Mouse (Mus musculus): Measurements from ENCODE around the gene Fam189a1. TPM values are rescaled to one million over a fixed set of nuclear protein-coding genes. Genes with fewer than 3 reads are reported as not detected.

The Fam189a1 gene
- polyA plus RNA-seq, 1 experiment from 2014 or later, result 0.27 TPM

GRCm38 (mm10) chr7:65091486-65091885 lies 64.9 kb downstream of the Fam189a1 start:
- 72% methylated on average over 4 of the region's 4 CpGs for WGBS

GRCm38 (mm10) chr7:65085972-65086371 lies 70.4 kb downstream of the Fam189a1 start:
- Histone ChIP-seq H3K4me3 (ENCODE audit: low read depth, low read length) (no peak overlapping the region), H3K27ac (ENCODE audit: low read depth, low read length) (no peak overlapping the region), H3K27me3 (replicated peaks; ENCODE audit: control insufficient read depth, insufficient read depth, low read length) (no peaks in the 10 kb centered on the region), H3K36me3 (ENCODE audit: control insufficient read depth, insufficient read depth, low read length) (no peaks in the 10 kb centered on the region), H3K9ac (ENCODE audit: low read depth, low read length) (no peak overlapping the region), H3K4me2 (no peak overlapping the region), H3K9me3 (ENCODE audit: control insufficient read depth, low read length) (no peaks in the 10 kb centered on the region), H3K4me1 (replicated peaks; ENCODE audit: control insufficient read depth, insufficient read depth, low read length) (no peaks in the 10 kb centered on the region)
- no peak for ATAC-seq (replicated peaks; ENCODE audit: low FRiP score)
- 71% methylated on average over 6 of the region's 6 CpGs for WGBS
- no peak for DNase-seq (ENCODE audit: low spot score)

More at GRCm38 (mm10) chr7:65091486-65091885, 64.9 kb downstream of the Fam189a1 start:
- ATAC-seq (replicated peaks; ENCODE audit: low FRiP score) (no peak), DNase-seq (ENCODE audit: low spot score) (no peak)
- no peak overlapping the region for H3K4me2 ChIP-seq
- no peak overlapping the region for H3K9ac ChIP-seq (ENCODE audit: low read depth, low read length)
- no peaks in the 10 kb centered on the region for H3K9me3 ChIP-seq (ENCODE audit: control insufficient read depth, low read length)
- no peak overlapping the region for H3K27ac ChIP-seq (ENCODE audit: low read depth, low read length)
- no peaks in the 10 kb centered on the region for H3K27me3 ChIP-seq (replicated peaks; ENCODE audit: control insufficient read depth, insufficient read depth, low read length)
- H3K4me1 ChIP-seq (replicated peaks; ENCODE audit: control insufficient read depth, insufficient read depth, low read length), result no peaks in the 10 kb centered on the region
- no peak overlapping the region for H3K4me3 ChIP-seq (ENCODE audit: low read depth, low read length)
- no peaks in the 10 kb centered on the region for H3K36me3 ChIP-seq (ENCODE audit: control insufficient read depth, insufficient read depth, low read length)

- H3K9me3 ChIP-seq (ENCODE audit: control insufficient read depth, low read length), result no peaks in the 10 kb centered on the region
- ATAC-seq (replicated peaks; ENCODE audit: low FRiP score) (no peak), DNase-seq (ENCODE audit: low spot score) (no peak)
- no peaks in the 10 kb centered on the region for H3K4me1 ChIP-seq (replicated peaks; ENCODE audit: control insufficient read depth, insufficient read depth, low read length)
- no peaks in the 10 kb centered on the region for H3K36me3 ChIP-seq (ENCODE audit: control insufficient read depth, insufficient read depth, low read length)
- H3K27me3 ChIP-seq (replicated peaks; ENCODE audit: control insufficient read depth, insufficient read depth, low read length), result no peaks in the 10 kb centered on the region
- no peak overlapping the region for H3K27ac ChIP-seq (ENCODE audit: low read depth, low read length)
- no peak overlapping the region for H3K4me3 ChIP-seq (ENCODE audit: low read depth, low read length)
- no peak overlapping the region for H3K9ac ChIP-seq (ENCODE audit: low read depth, low read length)
- WGBS, result 36% methylated on average over 3 of the region's 3 CpGs
- H3K4me2 ChIP-seq, result no peak overlapping the region
These were observed 73.6 kb downstream of the Fam189a1 start for GRCm38 (mm10) chr7:65082778-65083091.

GRCm38 (mm10) chr7:65081979-65082777 lies 74.2 kb downstream of the Fam189a1 start:
- no peaks in the 10 kb centered on the region for H3K36me3 ChIP-seq (ENCODE audit: control insufficient read depth, insufficient read depth, low read length)
- H3K27ac ChIP-seq (ENCODE audit: low read depth, low read length), result no peak overlapping the region
- H3K4me2 ChIP-seq, result no peak overlapping the region

GRCm38 (mm10) chr7:65076134-65076533 lies 80.2 kb downstream of the Fam189a1 start:
- Histone ChIP-seq H3K9ac (ENCODE audit: low read depth, low read length) (no peak overlapping the region), H3K4me2 (no peak overlapping the region), H3K9me3 (ENCODE audit: control insufficient read depth, low read length) (no peaks in the 10 kb centered on the region), H3K4me1 (replicated peaks; ENCODE audit: control insufficient read depth, insufficient read depth, low read length) (no peaks in the 10 kb centered on the region), H3K36me3 (ENCODE audit: control insufficient read depth, insufficient read depth, low read length) (no peaks in the 10 kb centered on the region), H3K27ac (ENCODE audit: low read depth, low read length) (no peak overlapping the region), H3K4me3 (ENCODE audit: low read depth, low read length) (no peak overlapping the region), H3K27me3 (replicated peaks; ENCODE audit: control insufficient read depth, insufficient read depth, low read length) (no peaks in the 10 kb centered on the region)
- DNase-seq (ENCODE audit: low spot score) (no peak), ATAC-seq (replicated peaks; ENCODE audit: low FRiP score) (no peak)
- WGBS, result 90% methylated on average over 4 of the region's 4 CpGs

More at GRCm38 (mm10) chr7:65081979-65082777, 74.2 kb downstream of the Fam189a1 start:
- Histone ChIP-seq H3K4me3 (ENCODE audit: low read depth, low read length) (no peak overlapping the region), H3K9ac (ENCODE audit: low read depth, low read length) (no peak overlapping the region), H3K4me1 (replicated peaks; ENCODE audit: control insufficient read depth, insufficient read depth, low read length) (no peaks in the 10 kb centered on the region), H3K9me3 (ENCODE audit: control insufficient read depth, low read length) (no peaks in the 10 kb centered on the region), H3K27me3 (replicated peaks; ENCODE audit: control insufficient read depth, insufficient read depth, low read length) (no peaks in the 10 kb centered on the region)
- DNase-seq (ENCODE audit: low spot score) (no peak), ATAC-seq (replicated peaks; ENCODE audit: low FRiP score) (no peak)
- WGBS, result 55% methylated on average over 6 of the region's 6 CpGs

- 44% methylated on average over 9 of the region's 9 CpGs for WGBS
- DNase-seq (ENCODE audit: low spot score) (no peak), ATAC-seq (replicated peaks; ENCODE audit: low FRiP score) (no peak)
These were observed 82.2 kb downstream of the Fam189a1 start for GRCm38 (mm10) chr7:65074194-65074593.

GRCm38 (mm10) chr7:65073555-65073954 lies 82.8 kb downstream of the Fam189a1 start:
- no peaks in the 10 kb centered on the region for H3K9me3 ChIP-seq (ENCODE audit: control insufficient read depth, low read length)

More at GRCm38 (mm10) chr7:65074194-65074593, 82.2 kb downstream of the Fam189a1 start:
- H3K27ac ChIP-seq (ENCODE audit: low read depth, low read length), result no peak overlapping the region
- H3K9ac ChIP-seq (ENCODE audit: low read depth, low read length), result no peak overlapping the region
- H3K4me1 ChIP-seq (replicated peaks; ENCODE audit: control insufficient read depth, insufficient read depth, low read length), result no peaks in the 10 kb centered on the region
- no peaks in the 10 kb centered on the region for H3K9me3 ChIP-seq (ENCODE audit: control insufficient read depth, low read length)
- no peak overlapping the region for H3K4me3 ChIP-seq (ENCODE audit: low read depth, low read length)
- H3K4me2 ChIP-seq, result no peak overlapping the region
- no peaks in the 10 kb centered on the region for H3K27me3 ChIP-seq (replicated peaks; ENCODE audit: control insufficient read depth, insufficient read depth, low read length)
- no peaks in the 10 kb centered on the region for H3K36me3 ChIP-seq (ENCODE audit: control insufficient read depth, insufficient read depth, low read length)

GRCm38 (mm10) chr7:65066211-65066610 lies 90.2 kb downstream of the Fam189a1 start:
- DNase-seq (ENCODE audit: low spot score) (no peak), ATAC-seq (replicated peaks; ENCODE audit: low FRiP score) (no peak)
- Histone ChIP-seq H3K4me2 (no peak overlapping the region), H3K36me3 (ENCODE audit: control insufficient read depth, insufficient read depth, low read length) (no peaks in the 10 kb centered on the region), H3K9ac (ENCODE audit: low read depth, low read length) (no peak overlapping the region), H3K27ac (ENCODE audit: low read depth, low read length) (no peak overlapping the region), H3K4me1 (replicated peaks; ENCODE audit: control insufficient read depth, insufficient read depth, low read length) (no peaks in the 10 kb centered on the region), H3K27me3 (replicated peaks; ENCODE audit: control insufficient read depth, insufficient read depth, low read length) (no peaks in the 10 kb centered on the region), H3K9me3 (ENCODE audit: control insufficient read depth, low read length) (no peaks in the 10 kb centered on the region), H3K4me3 (ENCODE audit: low read depth, low read length) (no peak overlapping the region)
- 82% methylated on average over 7 of the region's 7 CpGs for WGBS

More at GRCm38 (mm10) chr7:65073555-65073954, 82.8 kb downstream of the Fam189a1 start:
- Histone ChIP-seq H3K36me3 (ENCODE audit: control insufficient read depth, insufficient read depth, low read length) (no peaks in the 10 kb centered on the region), H3K4me2 (no peak overlapping the region), H3K4me1 (replicated peaks; ENCODE audit: control insufficient read depth, insufficient read depth, low read length) (no peaks in the 10 kb centered on the region), H3K9ac (ENCODE audit: low read depth, low read length) (no peak overlapping the region), H3K27me3 (replicated peaks; ENCODE audit: control insufficient read depth, insufficient read depth, low read length) (no peaks in the 10 kb centered on the region), H3K4me3 (ENCODE audit: low read depth, low read length) (no peak overlapping the region), H3K27ac (ENCODE audit: low read depth, low read length) (no peak overlapping the region)
- WGBS, result 25% methylated on average over 6 of the region's 6 CpGs
- ATAC-seq (replicated peaks; ENCODE audit: low FRiP score) (no peak), DNase-seq (ENCODE audit: low spot score) (no peak)

GRCm38 (mm10) chr7:65065457-65065856 lies 90.9 kb downstream of the Fam189a1 start:
- no peaks in the 10 kb centered on the region for H3K36me3 ChIP-seq (ENCODE audit: control insufficient read depth, insufficient read depth, low read length)
- H3K27ac ChIP-seq (ENCODE audit: low read depth, low read length), result no peak overlapping the region
- no peak overlapping the region for H3K4me2 ChIP-seq
- no peaks in the 10 kb centered on the region for H3K9me3 ChIP-seq (ENCODE audit: control insufficient read depth, low read length)
- H3K4me3 ChIP-seq (ENCODE audit: low read depth, low read length), result no peak overlapping the region
- no peaks in the 10 kb centered on the region for H3K4me1 ChIP-seq (replicated peaks; ENCODE audit: control insufficient read depth, insufficient read depth, low read length)
- no peak for ATAC-seq (replicated peaks; ENCODE audit: low FRiP score)
- H3K9ac ChIP-seq (ENCODE audit: low read depth, low read length), result no peak overlapping the region
- no peak for DNase-seq (ENCODE audit: low spot score)
- WGBS, result 79% methylated on average over 7 of the region's 7 CpGs
- no peaks in the 10 kb centered on the region for H3K27me3 ChIP-seq (replicated peaks; ENCODE audit: control insufficient read depth, insufficient read depth, low read length)
